Mouse (Mus musculus) heart, embryonic 16.5 days (tissue): ENCODE data around the gene Fzd9. TPM values are rescaled to one million over a fixed set of nuclear protein-coding genes. Genes with fewer than 3 reads are reported as not detected.

Source experiments
- ATAC-seq: fragments of 200-750 bp; cut with Nextera tagmentation; replicated peaks from 2 replicates; pipeline ENCODE4 v1.8.0; 2017; ENCODE audit warnings: moderate number of reproducible peaks; ENCODE audit not compliant: insufficient read depth, low FRiP score; ENCODE audit errors: extremely low read depth
- H3K27ac ChIP-seq: fragments of 300-500 bp; sonication (generic); 2 replicates; pipeline ENCODE4 v1.5.1; 2014; ENCODE audit warnings: mild to moderate bottlenecking, low read length, control low read depth, moderate library complexity
- H3K27me3 ChIP-seq: fragments of 300-500 bp; sonication (generic); 2 replicates; pipeline ENCODE4 v1.6.1; 2014; ENCODE audit warnings: low read length, mixed read lengths; ENCODE audit not compliant: control insufficient read depth, insufficient read depth
- H3K36me3 ChIP-seq: fragments of 300-500 bp; sonication (generic); 2 replicates; pipeline ENCODE4 v1.6.1; 2014; ENCODE audit not compliant: control insufficient read depth, insufficient read depth
- H3K4me1 ChIP-seq: fragments of 300-500 bp; sonication (generic); 2 replicates; pipeline ENCODE4 v1.6.1; 2014; ENCODE audit warnings: low read length, mixed read lengths; ENCODE audit not compliant: control insufficient read depth, insufficient read depth
- H3K4me2 ChIP-seq: fragments of 300-500 bp; sonication (generic); 2 replicates; pipeline ENCODE4 v1.6.1; 2014; ENCODE audit warnings: low read depth, mild to moderate bottlenecking, control low read depth, low read length
- H3K4me3 ChIP-seq: fragments of 300-500 bp; sonication (generic); 2 replicates; pipeline ENCODE4 v1.5.1; 2014; ENCODE audit warnings: mild to moderate bottlenecking, control low read depth, low read length
- H3K9ac ChIP-seq: fragments of 300-500 bp; sonication (generic); 2 replicates; pipeline ENCODE4 v1.6.1; 2014; ENCODE audit warnings: low read length, control low read depth
- H3K9me3 ChIP-seq: fragments of 300-500 bp; sonication (generic); replicated peaks from 2 replicates; pipeline ENCODE4 v1.6.1; 2016; ENCODE audit warnings: low read length; ENCODE audit not compliant: control insufficient read depth
- WGBS: fragments of 180-500 bp; shearing (Covaris S2); extraction: QIAGEN DNeasy Blood & Tissue Kit; methylation state at CpG from one replicate; pipeline ENCODE4 v1.1.7; 2014; 5-methylcytosine and 5-hydroxymethylcytosine counted together
- polyA plus RNA-seq: library from polyadenylated mRNA; unstranded; fragments of >200 nt; fragmentation: Nextera tagmentation; extraction: Ambion mirVana; gene quantifications from 2 replicates; pipeline ENCODE4 v1.2.1, GENCODE M21; 2015

Fzd9 gene
- polyA plus RNA-seq = 4.3 and 5.2 TPM in 2 replicates

DNA sequence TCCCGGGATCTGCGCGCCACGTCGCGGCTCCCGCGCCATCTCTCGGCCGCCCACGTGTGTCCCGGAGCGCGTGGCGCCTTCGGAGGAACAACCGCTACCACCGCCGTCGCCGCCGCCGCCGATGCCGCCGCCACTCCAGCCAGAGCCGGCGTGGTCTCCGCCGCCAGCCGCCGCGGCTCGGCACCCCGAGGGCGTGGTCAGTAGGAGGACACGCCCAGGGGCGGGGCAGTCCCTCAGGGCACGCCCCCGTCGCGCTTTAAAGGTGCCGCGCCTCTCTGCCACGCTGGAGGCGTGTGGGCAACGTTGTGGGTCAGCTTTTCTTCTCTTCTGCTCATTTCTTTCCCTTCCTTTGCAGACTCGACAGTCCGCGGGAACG, at the start of gene Fzd9:
Gene Fzd9, minus strand, starts transcription at position 152 of the 376 bp plus-strand sequence.
- peaks cover 13% of the 10 kb centered on the region; the same call in 1 of the 2 replicates for H3K4me1 ChIP-seq
- peak; percentile 93 for ATAC-seq
- peaks cover 1% of the 10 kb centered on the region for H3K9me3 ChIP-seq
- WGBS = under 1% methylated on average over 51 of the region's 51 CpGs
- H3K4me3 ChIP-seq = peak within 1 kb of the TSS; percentile 64
- no peaks in the 10 kb centered on the region for H3K27me3 ChIP-seq
- peaks cover 4% of the 10 kb centered on the region for H3K36me3 ChIP-seq
- peak within 1 kb of the TSS; percentile 98 for H3K4me2 ChIP-seq
- H3K9ac ChIP-seq = peak within 1 kb of the TSS; percentile 72
- H3K27ac ChIP-seq = no peak within 1 kb of the TSS

DNA sequence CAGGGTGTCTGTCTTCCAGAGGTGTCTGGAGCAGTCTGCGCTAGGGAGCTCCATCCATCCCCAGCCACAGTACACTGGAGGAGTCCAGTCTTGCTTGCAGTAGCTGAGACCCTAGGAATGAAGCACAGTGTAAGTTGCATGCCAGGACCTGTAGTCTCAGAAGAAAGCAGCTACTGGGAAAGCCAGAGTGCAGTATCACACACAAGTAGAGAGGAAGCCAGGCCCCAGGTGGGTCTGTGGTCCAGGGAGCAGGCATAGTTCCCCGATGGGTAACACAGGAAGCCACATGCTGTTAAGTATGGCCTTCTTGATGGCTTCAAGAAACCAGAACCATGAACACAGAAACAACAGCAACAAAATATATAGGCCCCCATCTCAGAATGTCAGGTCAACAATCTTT, 41.0 kb upstream of the Fzd9 start:
- WGBS = 87% methylated on average over 2 of the region's 2 CpGs
- no peak overlapping the region for H3K9ac ChIP-seq
- H3K4me2 ChIP-seq = no peak overlapping the region
- H3K9me3 ChIP-seq = 0 out of 2 replicates have a peak, but pooled peaks cover 2% of the 10 kb centered on the region
- H3K36me3 ChIP-seq = no peaks in the 10 kb centered on the region
- H3K4me1 ChIP-seq = no peaks in the 10 kb centered on the region
- no peak overlapping the region for H3K4me3 ChIP-seq
- ATAC-seq = no peak
- H3K27ac ChIP-seq = no peak overlapping the region
- H3K27me3 ChIP-seq = no peaks in the 10 kb centered on the region

DNA sequence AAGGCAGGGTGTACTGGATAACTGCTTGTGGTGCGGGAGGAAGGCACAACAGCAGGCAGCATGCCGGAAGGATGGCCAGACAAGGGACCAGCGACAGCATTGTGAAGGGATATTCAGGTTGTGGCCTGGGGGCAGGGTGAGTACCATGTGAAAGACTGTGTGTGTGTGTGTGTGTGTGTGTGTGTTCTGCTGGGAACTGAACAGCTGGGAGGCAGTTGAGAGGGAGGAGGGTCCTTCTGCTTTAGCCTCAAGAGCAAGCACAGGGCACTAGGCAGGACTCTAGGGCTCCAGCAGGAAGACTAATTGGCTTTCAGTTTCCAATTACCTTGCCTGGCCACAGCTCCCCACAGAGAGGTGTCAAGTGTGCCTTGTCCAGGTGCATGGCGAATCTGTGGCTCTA, 40.2 kb upstream of the Fzd9 start:
- H3K27ac ChIP-seq = no peak overlapping the region
- no peaks in the 10 kb centered on the region for H3K36me3 ChIP-seq
- no peak overlapping the region for H3K4me3 ChIP-seq
- no peak overlapping the region for H3K4me2 ChIP-seq
- no peaks in the 10 kb centered on the region for H3K4me1 ChIP-seq
- no peak overlapping the region for H3K9ac ChIP-seq
- 67% methylated on average over 4 of the region's 4 CpGs for WGBS
- H3K9me3 ChIP-seq = 0 out of 2 replicates have a peak, but pooled peaks cover 2% of the 10 kb centered on the region
- no peak for ATAC-seq
- no peaks in the 10 kb centered on the region for H3K27me3 ChIP-seq

DNA sequence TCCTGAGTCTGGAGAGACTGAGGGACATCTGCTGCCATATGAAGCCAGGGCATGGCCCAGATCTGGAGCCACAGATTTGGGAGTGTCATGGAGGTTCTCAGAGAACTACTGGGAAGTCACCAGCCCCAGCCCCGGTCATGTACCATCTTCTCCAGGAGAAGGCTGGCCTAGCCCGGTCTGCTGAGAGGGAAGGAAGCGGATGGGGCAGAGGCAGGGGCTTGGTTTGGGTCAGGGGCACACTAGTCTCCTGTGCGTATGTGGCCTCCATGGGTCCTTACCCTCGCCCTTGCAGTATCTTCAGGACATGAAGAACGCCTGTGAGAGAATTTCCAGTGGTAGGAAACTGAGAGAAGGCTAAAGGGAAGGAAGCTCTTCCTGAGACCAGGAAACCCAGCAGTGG, 39.7 kb upstream of the Fzd9 start:
- Histone ChIP-seq H3K27ac (no peak overlapping the region), H3K9me3 (0 out of 2 replicates have a peak, but pooled peaks cover under 1% of the 10 kb centered on the region), H3K4me3 (no peak overlapping the region), H3K27me3 (no peaks in the 10 kb centered on the region), H3K4me2 (no peak overlapping the region), H3K4me1 (no peaks in the 10 kb centered on the region), H3K36me3 (no peaks in the 10 kb centered on the region), H3K9ac (no peak overlapping the region)
- ATAC-seq = no peak
- WGBS = 76% methylated on average over 6 of the region's 6 CpGs

DNA sequence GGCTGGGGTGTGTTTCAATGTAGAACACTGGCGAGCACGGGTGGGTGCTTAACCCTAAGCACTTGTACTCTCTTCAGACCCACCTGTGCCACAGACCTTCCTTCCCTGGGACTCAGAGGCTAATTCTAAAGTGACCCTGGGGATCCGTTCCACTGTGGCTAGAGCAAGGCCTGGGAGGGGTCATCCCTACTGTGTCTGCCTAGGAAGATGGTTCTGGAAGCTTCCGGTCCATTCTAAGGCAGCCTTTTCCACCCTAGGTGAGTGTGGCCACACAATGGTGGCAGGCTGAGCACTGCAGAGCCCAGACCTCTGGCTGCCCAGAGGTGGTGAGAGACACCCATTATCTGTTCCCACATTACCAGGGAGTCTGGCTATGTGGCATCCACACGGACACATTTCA, 35.9 kb upstream of the Fzd9 start:
- Histone ChIP-seq H3K9me3 (no peaks in the 10 kb centered on the region), H3K4me2 (no peak overlapping the region), H3K4me3 (no peak overlapping the region), H3K4me1 (no peaks in the 10 kb centered on the region), H3K36me3 (no peaks in the 10 kb centered on the region), H3K9ac (no peak overlapping the region), H3K27ac (no peak overlapping the region), H3K27me3 (no peaks in the 10 kb centered on the region)
- WGBS = 66% methylated on average over 5 of the region's 5 CpGs
- no peak for ATAC-seq

DNA sequence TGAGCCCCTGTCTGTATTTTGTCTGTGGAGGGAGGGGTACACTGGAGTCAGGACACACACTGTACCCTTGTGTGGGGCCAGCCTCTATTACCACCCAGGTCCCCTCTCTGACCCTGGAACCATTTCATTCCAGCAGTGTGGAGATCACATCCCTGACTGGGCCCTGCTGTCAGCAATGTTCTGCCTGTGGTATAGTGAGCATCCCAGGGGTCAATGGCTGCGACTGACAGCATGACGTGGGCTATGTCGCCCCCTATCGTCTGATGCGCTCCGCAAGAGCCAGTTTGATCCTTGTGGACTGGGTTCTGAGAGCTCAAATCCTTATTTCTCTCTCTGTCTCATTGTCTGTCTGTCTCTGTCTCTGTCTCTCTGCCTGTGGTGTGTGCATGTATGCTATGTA, 35.2 kb upstream of the Fzd9 start:
- H3K4me1 ChIP-seq = no peaks in the 10 kb centered on the region
- no peaks in the 10 kb centered on the region for H3K9me3 ChIP-seq
- H3K27me3 ChIP-seq = no peaks in the 10 kb centered on the region
- 0% methylated on average over 6 of the region's 6 CpGs for WGBS
- no peak overlapping the region for H3K9ac ChIP-seq
- ATAC-seq = peak; percentile 54; the same call in 1 of the 2 replicates
- H3K4me2 ChIP-seq = no peak overlapping the region
- H3K36me3 ChIP-seq = no peaks in the 10 kb centered on the region
- H3K27ac ChIP-seq = no peak overlapping the region
- no peak overlapping the region for H3K4me3 ChIP-seq

DNA sequence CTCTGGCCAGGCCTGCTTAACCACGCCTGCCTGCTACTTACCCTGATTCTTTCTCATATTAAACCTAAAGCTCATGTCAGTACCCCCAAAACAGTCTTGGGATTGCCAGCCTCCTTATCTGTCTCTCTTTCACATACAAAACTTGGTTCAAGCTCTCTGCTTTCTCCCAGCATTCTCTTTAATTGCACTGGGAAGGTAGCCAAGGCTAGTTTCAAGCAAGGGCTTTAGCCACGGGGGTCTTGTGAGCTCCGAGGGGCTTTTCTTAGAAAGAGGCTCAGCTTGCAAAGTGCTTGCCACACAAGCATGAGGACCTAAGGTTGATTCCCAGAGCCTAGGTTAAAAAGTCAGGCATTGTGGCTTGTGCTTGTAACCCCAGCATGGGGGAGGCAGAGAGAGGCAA, 34.2 kb upstream of the Fzd9 start:
- ATAC-seq = no peak
- no peaks in the 10 kb centered on the region for H3K9me3 ChIP-seq
- H3K4me3 ChIP-seq = no peak overlapping the region
- no peaks in the 10 kb centered on the region for H3K27me3 ChIP-seq
- H3K4me1 ChIP-seq = no peaks in the 10 kb centered on the region; the same call in 1 of the 2 replicates
- H3K36me3 ChIP-seq = no peaks in the 10 kb centered on the region
- 71% methylated on average over 3 of the region's 3 CpGs for WGBS
- H3K9ac ChIP-seq = no peak overlapping the region
- no peak overlapping the region for H3K4me2 ChIP-seq
- no peak overlapping the region for H3K27ac ChIP-seq

DNA sequence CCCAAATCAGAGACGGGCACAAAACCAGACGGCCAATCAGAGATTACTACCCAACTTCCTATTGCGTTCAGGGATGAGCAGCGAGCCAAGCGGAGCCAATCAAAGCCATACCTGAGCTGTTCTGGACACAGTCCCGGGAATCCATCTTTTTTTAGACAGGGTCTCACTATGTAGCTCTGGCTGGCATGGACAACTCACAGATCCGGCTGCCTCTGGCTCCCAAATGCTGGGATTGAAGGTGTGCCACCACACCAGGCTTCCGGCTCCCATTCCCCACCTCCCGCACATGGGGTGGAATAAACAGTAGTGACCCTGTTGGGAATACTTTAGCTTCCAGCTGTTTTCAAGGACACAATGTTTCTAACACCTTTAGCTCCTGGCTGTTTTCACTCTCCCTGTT, 29.2 kb upstream of the Fzd9 start:
- 60% methylated on average over 9 of the region's 9 CpGs for WGBS
- Histone ChIP-seq H3K27me3 (peaks cover 3% of the 10 kb centered on the region), H3K9me3 (no peaks in the 10 kb centered on the region), H3K36me3 (no peaks in the 10 kb centered on the region), H3K4me1 (no peaks in the 10 kb centered on the region; the same call in 1 of the 2 replicates), H3K9ac (no peak overlapping the region), H3K4me3 (no peak overlapping the region), H3K4me2 (no peak overlapping the region), H3K27ac (no peak overlapping the region)
- no peak for ATAC-seq

DNA sequence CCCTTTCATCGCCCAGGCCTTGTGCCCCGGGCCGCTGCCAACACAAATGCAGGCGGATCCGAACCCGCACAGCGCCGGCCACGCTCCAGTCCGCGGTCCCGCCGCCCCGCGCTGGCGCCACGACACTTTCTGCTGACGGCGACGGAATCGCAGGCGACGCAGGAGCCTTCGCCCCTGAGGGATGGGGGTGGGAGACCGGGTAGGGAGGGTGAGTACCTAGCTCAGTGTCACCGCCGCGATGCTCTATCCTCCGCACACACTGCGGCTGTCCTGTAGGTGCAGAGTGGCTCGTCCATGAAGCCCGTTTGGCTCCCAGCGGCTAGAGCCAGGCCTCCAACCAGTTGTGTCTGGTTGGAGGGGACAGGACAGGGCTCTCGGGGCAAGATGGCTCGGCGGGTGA, 25.6 kb upstream of the Fzd9 start:
- H3K27me3 ChIP-seq = peaks cover 3% of the 10 kb centered on the region
- H3K4me2 ChIP-seq = peak overlapping the region; percentile 55
- no peak for ATAC-seq
- 8% methylated on average over 36 of the region's 36 CpGs for WGBS
- peaks cover 10% of the 10 kb centered on the region for H3K4me1 ChIP-seq
- H3K4me3 ChIP-seq = peak overlapping the region; percentile 29
- H3K9ac ChIP-seq = peak overlapping the region; percentile 61
- no peak overlapping the region for H3K27ac ChIP-seq
- no peaks in the 10 kb centered on the region for H3K36me3 ChIP-seq
- H3K9me3 ChIP-seq = no peaks in the 10 kb centered on the region
